Mouse (Mus musculus): ENCODE measurements at regions not wholly inside any gene's neighbourhood (a gene's known extent, or its start where the extent isn't known, plus 50 kb on each side); places are given as distances from the start of the nearest gene placed in this dataset.

DNA sequence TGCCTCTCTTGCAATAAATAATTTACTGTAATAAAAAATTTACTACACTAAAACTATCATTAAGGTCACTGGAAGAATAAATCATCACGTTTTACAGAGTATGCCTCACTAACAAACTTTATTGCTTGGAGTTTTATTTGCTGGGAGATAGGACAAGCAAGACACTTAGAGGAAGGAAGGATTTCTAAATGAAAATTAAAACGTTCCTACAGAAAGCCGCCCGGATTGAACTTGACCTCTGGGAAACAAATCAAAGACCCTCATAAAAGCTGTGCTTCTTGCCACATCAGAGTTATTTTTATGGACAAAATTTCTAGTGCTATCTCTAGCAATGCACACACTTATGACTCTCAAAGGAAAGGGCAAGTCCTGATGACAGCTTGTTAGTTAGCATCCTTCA, 156.6 kb downstream of the Prr30 start:
- WGBS: 86% methylated on average over 4 of the region's 4 CpGs
- no peak for TF ChIP-seq CTCF (IDR thresholded peaks at IDR 0.05; ENCODE audit: low read depth)
- Histone ChIP-seq H3K4me3 (ENCODE audit: low read depth, low read length) (no peak overlapping the region), H3K27me3 (ENCODE audit: insufficient read depth, low read length) (no peaks in the 10 kb centered on the region), H3K4me1 (ENCODE audit: insufficient read depth) (no peaks in the 10 kb centered on the region), H3K4me2 (ENCODE audit: low read depth) (no peak overlapping the region), H3K27ac (ENCODE audit: low read depth, low read length) (no peak overlapping the region), H3K9me3 (ENCODE audit: low read length) (no peaks in the 10 kb centered on the region), H3K36me3 (ENCODE audit: insufficient read depth) (no peaks in the 10 kb centered on the region), H3K9ac (no peak overlapping the region)
- DNase-seq (no peak), ATAC-seq (no peak)

DNA sequence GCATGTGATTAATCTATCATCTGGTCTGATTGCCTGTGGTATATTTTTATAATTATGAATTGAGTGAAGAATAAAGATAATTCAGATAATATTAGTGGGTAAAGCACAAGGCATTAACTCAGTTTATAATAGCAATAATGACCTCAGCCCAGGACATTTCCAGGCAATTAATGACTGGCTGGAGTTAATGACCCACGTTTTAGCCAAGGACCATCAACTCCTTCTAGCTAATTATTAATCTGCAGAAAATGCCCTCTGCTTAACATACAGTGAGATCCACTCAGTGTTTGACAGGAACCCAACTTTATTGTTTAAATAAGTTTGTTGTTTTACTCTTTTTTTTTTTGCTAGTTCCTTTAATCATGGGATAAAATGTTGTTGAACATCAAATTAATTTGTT, 199.1 kb downstream of the Prr30 start:
- ATAC-seq: no peak
- TF ChIP-seq CTCF (IDR thresholded peaks at IDR 0.05; ENCODE audit: low read depth): no peak
- H3K36me3 ChIP-seq (ENCODE audit: insufficient read depth): no peaks in the 10 kb centered on the region

DNA sequence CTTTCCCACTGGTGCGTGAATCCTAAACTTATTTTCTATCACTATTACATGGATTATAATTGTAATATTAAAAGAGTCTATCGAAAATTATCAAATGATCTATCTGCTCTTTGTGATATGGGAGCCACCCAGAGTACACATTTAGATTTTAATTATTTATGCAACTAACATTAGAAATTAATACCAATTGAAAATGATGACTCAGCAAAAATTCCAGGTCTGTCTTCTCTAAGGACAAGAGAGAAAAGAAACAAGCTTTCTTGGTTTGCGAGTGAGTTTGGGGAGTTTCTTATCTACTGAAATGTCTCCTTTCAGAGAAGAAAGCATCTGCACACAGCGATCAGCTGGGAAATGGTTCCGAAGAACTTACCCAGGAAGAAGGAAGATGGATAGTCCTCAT, 219.4 kb downstream of the Prr30 start:
- H3K9ac ChIP-seq: no peak overlapping the region
- no peak overlapping the region for H3K4me2 ChIP-seq (ENCODE audit: low read depth)
- DNase-seq (no peak), ATAC-seq (no peak)
- no peaks in the 10 kb centered on the region for H3K9me3 ChIP-seq (ENCODE audit: low read length)
- H3K4me1 ChIP-seq (ENCODE audit: insufficient read depth): no peaks in the 10 kb centered on the region
- no peak overlapping the region for H3K27ac ChIP-seq (ENCODE audit: low read depth, low read length)
- no peaks in the 10 kb centered on the region for H3K27me3 ChIP-seq (ENCODE audit: insufficient read depth, low read length)
- 96% methylated on average over 5 of the region's 5 CpGs for WGBS
- H3K4me3 ChIP-seq (ENCODE audit: low read depth, low read length): no peak overlapping the region
- H3K36me3 ChIP-seq (ENCODE audit: insufficient read depth): no peaks in the 10 kb centered on the region
- TF ChIP-seq CTCF (IDR thresholded peaks at IDR 0.05; ENCODE audit: low read depth): no peak

More for the DNA sequence above, 199.1 kb downstream of the Prr30 start:
- no peaks in the 10 kb centered on the region for H3K27me3 ChIP-seq (ENCODE audit: insufficient read depth, low read length)
- H3K9me3 ChIP-seq (ENCODE audit: low read length): no peaks in the 10 kb centered on the region
- no peaks in the 10 kb centered on the region for H3K4me1 ChIP-seq (ENCODE audit: insufficient read depth)
- H3K27ac ChIP-seq (ENCODE audit: low read depth, low read length): no peak overlapping the region
- no peak overlapping the region for H3K4me3 ChIP-seq (ENCODE audit: low read depth, low read length)
- 44% methylated on average over 1 of the region's 1 CpGs for WGBS
- H3K4me2 ChIP-seq (ENCODE audit: low read depth): no peak overlapping the region
- no peak overlapping the region for H3K9ac ChIP-seq
- DNase-seq: no peak

DNA sequence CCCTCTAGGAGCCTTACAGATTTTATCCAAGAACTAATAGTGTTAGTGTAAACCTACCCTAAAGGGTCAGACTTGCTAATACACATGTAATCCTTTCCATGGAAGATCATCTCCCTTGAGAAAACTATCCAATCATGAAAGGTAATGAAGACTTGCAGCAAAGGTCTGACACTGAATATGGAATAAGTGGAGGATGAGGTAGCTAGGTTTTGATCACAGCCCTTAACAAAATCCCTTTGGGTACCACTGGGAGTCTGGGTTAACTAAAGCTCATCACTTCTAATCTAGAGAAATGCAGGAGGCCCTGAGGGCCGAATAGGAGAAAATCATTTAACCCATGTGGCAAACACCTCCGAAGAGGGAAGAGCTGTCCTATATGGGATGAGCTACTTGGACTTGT, 221.6 kb downstream of the Prr30 start:
- Histone ChIP-seq H3K4me1 (ENCODE audit: insufficient read depth) (no peaks in the 10 kb centered on the region), H3K36me3 (ENCODE audit: insufficient read depth) (no peaks in the 10 kb centered on the region), H3K9ac (no peak overlapping the region), H3K4me2 (ENCODE audit: low read depth) (no peak overlapping the region), H3K4me3 (ENCODE audit: low read depth, low read length) (no peak overlapping the region), H3K9me3 (ENCODE audit: low read length) (no peaks in the 10 kb centered on the region), H3K27ac (ENCODE audit: low read depth, low read length) (no peak overlapping the region), H3K27me3 (ENCODE audit: insufficient read depth, low read length) (no peaks in the 10 kb centered on the region)
- ATAC-seq (no peak), DNase-seq (no peak)
- WGBS: 88% methylated on average over 2 of the region's 2 CpGs
- TF ChIP-seq CTCF (IDR thresholded peaks at IDR 0.05; ENCODE audit: low read depth): no peak

DNA sequence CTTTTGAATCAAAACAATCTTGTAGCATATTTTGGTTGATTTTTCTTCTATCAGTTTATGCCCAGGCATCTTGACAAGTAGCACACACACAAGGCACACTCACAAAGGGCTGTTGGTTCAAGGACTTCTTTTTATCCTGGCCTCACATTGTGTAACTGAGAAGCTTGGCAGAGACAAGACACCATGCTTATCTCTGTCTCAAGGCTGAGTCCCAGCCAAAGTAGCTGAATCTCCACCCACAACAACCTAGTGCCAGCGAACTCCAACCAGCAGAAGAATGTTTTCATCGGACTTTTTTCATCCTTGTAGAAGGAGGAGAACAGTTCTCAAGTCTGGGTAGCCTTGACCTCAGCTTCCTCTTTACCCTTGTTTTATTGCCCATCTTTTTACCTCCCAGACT, 229.2 kb downstream of the Prr30 start:
- no peaks in the 10 kb centered on the region for H3K4me1 ChIP-seq (ENCODE audit: insufficient read depth)
- DNase-seq (no peak), ATAC-seq (no peak)
- no peak for TF ChIP-seq CTCF (IDR thresholded peaks at IDR 0.05; ENCODE audit: low read depth)
- H3K27me3 ChIP-seq (ENCODE audit: insufficient read depth, low read length): no peaks in the 10 kb centered on the region
- no peak overlapping the region for H3K27ac ChIP-seq (ENCODE audit: low read depth, low read length)
- no peaks in the 10 kb centered on the region for H3K9me3 ChIP-seq (ENCODE audit: low read length)
- no peak overlapping the region for H3K9ac ChIP-seq
- WGBS: 76% methylated on average over 2 of the region's 2 CpGs
- no peak overlapping the region for H3K4me3 ChIP-seq (ENCODE audit: low read depth, low read length)
- H3K36me3 ChIP-seq (ENCODE audit: insufficient read depth): no peaks in the 10 kb centered on the region
- no peak overlapping the region for H3K4me2 ChIP-seq (ENCODE audit: low read depth)

DNA sequence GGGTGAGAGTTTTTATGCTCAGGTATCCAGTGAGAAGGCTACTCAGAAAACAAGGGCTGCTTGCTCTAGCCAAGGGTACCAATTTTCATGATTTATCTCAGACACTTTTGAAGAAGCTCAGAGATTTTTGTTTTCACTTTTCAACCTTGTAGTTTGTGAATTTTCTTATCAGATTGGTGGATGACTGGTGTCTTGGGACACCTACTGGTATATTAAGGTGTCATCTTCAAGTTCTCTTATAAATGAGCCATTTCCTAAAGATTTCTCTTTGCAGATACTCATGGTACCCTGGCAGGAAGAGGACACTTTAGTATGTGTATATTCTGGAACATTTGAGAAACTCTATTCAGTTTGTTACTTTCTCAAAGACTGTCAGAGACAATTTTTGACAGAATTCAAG, 239.9 kb downstream of the Prr30 start:
- H3K9me3 ChIP-seq (ENCODE audit: low read length): no peaks in the 10 kb centered on the region
- TF ChIP-seq CTCF (IDR thresholded peaks at IDR 0.05; ENCODE audit: low read depth): peak; percentile 14; the same call in 1 of the 2 replicates
- ATAC-seq: no peak

DNA sequence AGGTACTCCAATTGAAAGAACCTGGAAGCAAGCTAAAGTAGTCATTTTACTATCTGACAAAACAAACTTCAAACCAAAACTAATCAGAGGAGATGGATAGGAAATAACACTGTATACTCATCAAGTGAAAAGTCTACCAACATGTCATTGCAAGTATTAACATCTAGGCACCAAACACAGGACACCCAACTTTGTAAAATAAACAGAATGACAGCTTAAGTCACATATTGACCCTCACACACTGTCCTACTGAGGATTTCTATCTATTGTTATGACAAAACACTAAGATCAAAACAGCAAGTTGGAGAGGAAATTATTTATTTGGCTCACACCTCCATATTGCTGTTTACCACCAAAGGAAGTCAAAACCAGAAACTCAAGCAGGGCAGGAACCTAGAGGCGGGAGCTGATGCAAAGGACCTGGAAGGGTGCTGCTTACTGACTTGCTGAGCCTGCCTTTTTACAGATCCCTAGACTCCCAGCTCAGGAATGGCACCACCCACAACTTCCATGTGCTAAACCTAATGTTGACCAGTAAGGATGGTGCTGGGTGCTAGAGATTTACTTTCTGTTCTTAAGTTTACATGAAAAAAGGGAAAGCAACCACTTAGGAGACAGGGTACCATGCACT, 244.2 kb downstream of the Prr30 start:
- no peaks in the 10 kb centered on the region for H3K9me3 ChIP-seq (ENCODE audit: low read length)
- 85% methylated on average over 1 of the region's 1 CpGs for WGBS

More for the DNA sequence above, 239.9 kb downstream of the Prr30 start:
- Histone ChIP-seq H3K4me2 (ENCODE audit: low read depth) (no peak overlapping the region), H3K4me1 (ENCODE audit: insufficient read depth) (no peaks in the 10 kb centered on the region), H3K27ac (ENCODE audit: low read depth, low read length) (no peak overlapping the region), H3K4me3 (ENCODE audit: low read depth, low read length) (no peak overlapping the region), H3K9ac (no peak overlapping the region), H3K36me3 (ENCODE audit: insufficient read depth) (no peaks in the 10 kb centered on the region), H3K27me3 (ENCODE audit: insufficient read depth, low read length) (no peaks in the 10 kb centered on the region)
- DNase-seq: no peak

More for the DNA sequence above, 244.2 kb downstream of the Prr30 start:
- TF ChIP-seq CTCF (IDR thresholded peaks at IDR 0.05; ENCODE audit: low read depth): no peak
- DNase-seq (no peak), ATAC-seq (no peak)
- no peak overlapping the region for H3K9ac ChIP-seq
- H3K36me3 ChIP-seq (ENCODE audit: insufficient read depth): no peaks in the 10 kb centered on the region
- H3K4me1 ChIP-seq (ENCODE audit: insufficient read depth): no peaks in the 10 kb centered on the region
- H3K27me3 ChIP-seq (ENCODE audit: insufficient read depth, low read length): no peaks in the 10 kb centered on the region
- H3K4me2 ChIP-seq (ENCODE audit: low read depth): no peak overlapping the region
- no peak overlapping the region for H3K4me3 ChIP-seq (ENCODE audit: low read depth, low read length)
- H3K27ac ChIP-seq (ENCODE audit: low read depth, low read length): no peak overlapping the region

Measured in forebrain, postnatal 0 days (tissue).